Mouse (Mus musculus) forelimb bud, embryonic 11.5 days (tissue): ENCODE measurements around the gene Kcnj9.

Experiments
- DNase-seq: peaks from one replicate; pipeline ENCODE4 v3.0.0-alpha.2; 2012; ENCODE audit warnings: low read depth, low spot score

The Kcnj9 gene

DNA sequence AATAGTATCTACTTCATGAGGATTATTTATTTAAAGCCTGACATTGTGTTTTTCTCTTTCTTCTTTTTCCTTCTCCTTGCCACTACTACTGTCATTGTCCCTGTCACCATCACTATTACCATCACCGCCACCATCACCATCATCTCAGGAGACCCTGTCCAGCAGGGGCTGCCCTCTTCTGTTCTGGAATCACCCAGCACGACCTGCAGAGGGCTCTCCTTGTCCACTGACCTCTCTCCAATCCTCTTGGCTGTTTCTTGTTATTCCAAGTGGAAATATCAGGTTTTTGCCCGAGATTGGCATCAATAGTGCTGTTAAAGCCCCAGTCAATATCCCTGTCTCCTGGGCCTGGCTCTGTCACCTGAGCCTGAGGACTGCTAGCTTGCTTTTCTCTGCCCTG lies 4.4 kb upstream of the Kcnj9 start:
- DNase-seq = no peak

DNA sequence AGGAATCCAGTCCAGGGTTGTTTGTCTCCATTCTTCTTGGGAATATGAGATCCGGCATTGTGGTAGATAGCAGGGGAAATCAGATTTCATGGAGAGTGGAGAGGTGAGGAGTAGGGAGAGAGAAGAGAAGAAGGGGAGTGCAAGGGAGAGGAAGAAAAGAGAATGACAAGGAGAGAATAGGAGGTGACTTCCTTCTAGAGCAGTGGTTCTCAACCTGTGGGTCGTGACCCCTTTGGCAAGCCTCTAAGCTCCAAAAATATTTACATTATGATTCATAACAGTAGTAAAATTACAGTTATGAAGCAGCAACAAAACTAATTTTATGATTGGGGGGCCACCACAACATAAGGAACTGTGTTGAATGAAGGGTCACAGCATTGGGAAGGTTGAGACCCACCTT lies 3.8 kb upstream of the Kcnj9 start:
- DNase-seq = no peak

DNA sequence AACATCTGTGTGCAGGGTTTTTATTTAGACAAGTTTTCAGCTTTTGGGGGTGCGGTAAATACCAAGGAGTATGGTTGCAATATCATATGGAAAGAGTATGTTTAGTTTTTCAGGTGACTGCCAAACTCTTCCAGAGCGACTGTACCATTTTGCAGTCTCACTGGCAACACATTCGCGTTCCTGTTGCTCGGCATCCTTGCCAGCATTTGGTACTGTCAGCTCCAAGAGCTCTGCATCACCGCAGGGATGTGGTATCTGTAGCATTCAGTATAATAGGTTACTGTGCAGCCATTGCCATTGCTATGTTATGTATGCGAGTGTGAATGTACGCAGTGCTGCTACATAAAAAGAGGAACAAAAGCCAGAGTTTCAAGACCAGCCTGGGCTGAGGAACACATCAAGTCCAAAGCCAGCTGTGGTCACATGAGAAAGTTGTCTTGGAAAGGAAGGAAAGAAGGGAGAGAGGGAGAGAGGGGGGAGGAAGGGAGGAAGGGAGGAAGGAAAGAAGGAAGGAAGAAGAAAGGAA lies 2.4 kb upstream of the Kcnj9 start:
- DNase-seq = no peak

DNA sequence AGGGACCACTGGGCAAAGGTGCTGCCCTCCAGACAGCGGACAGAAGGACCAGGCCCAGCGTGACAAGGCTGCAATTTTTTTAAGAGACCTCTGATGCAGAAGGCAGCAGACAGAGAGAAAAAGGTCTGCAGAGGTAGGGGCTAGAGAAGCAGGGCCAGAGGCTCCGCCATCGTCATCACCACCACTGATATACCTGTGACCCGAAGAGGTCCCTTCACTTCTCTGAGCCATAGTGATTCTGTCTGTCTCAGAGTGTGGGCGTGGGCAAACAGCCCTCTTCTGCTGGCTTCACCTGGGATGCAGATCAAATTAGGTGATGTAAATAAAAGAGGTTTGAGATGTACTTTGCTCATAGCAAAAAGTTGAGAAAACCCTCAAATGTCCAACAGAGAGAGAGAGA lies 498 bp upstream of the Kcnj9 start:
- no peak for DNase-seq

DNA sequence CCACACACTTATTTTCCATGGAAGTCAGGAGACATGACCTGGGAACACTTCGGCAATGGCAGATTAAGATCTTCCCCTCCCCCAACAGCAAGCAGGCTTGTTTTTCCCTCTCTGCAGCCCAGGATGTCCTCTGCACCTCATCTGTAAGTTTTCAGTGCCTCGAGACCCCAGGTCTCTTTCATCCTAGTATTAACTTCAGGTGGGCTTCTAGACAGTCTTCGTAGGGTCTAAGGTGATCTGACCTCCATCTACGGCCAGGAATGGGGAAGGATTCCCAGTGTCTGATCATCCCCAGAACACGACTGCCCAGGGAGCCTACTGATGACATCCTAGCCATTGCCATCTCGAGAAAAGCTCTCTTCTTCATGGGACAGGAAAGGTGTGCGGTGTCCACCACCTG lies 657 bp downstream of the Kcnj9 start:
- no peak for DNase-seq

DNA sequence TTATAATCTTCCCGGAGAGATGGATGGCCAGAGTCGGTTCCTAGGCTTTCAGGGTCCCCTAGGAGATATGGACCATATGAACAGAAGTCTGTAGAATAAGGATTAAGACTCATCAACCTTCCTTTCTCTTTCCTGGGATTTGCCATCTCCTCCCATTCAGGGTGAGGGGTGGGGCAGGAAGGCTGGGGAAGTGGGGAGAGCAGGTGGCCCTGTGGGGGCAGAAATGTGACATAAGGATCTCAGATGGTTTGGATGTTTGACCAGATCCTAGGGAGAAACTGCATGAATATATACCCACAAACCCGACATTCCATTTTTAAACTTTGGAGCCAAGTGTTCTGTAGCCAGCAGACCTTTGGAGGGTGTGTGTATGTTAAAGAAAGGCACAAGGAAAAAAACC lies 1.1 kb downstream of the Kcnj9 start:
- DNase-seq = no peak

DNA sequence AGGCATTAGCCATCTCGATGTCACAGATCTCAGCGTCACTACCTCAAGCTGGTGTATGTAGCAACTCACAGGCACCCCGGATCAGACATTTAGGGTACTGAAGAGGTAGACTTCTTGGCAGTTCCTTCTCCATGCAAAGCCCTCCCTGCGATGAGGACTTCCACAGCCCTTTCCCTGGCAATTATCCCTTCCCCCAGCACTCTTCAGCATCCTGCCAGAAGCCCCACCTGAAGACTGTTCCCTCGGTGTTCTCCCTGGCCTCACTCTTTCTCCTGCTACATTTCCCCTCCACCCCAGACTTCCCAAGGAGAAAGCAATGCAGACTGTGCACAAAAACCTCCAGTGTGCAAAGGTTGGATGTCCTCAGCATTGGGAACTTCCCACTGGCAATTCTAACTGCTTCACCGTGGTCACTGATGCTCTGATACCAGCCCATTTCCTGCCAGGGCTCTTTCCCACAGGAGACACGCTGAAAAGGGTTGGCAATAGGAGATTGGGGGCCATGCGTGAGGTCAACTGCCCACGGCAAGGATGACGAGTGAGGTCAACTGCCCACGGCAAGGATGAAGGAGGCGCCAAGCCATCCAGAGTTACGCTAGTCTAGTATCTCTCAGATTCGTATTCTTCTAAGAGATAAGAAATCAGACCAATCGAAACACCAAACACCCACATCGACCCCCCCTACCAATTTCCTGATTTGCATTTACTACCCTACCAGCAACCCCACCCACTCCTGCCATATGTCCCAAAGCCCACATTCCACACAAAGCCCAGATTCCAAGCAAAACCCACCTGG lies 1.7 kb downstream of the Kcnj9 start:
- DNase-seq = no peak

DNA sequence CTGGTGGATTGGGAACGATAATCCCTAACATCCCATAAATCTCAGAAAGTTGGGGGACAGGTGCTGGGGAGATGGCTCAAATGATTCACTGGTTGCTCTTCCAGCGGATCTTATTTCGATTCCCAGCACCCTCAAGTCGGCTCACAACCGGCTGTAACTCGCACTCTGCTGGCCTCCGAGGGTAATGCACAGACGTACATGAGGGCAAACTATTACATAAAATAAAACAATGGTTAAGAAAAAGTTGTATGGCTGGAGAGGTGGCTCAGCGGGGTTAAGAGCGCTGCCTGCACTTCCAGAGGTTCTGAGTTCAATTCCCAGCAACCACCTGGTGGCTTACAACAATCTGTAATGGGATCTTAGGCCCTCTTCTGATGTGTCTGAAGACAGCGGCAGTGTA lies 2.4 kb downstream of the Kcnj9 start:
- no peak for DNase-seq

DNA sequence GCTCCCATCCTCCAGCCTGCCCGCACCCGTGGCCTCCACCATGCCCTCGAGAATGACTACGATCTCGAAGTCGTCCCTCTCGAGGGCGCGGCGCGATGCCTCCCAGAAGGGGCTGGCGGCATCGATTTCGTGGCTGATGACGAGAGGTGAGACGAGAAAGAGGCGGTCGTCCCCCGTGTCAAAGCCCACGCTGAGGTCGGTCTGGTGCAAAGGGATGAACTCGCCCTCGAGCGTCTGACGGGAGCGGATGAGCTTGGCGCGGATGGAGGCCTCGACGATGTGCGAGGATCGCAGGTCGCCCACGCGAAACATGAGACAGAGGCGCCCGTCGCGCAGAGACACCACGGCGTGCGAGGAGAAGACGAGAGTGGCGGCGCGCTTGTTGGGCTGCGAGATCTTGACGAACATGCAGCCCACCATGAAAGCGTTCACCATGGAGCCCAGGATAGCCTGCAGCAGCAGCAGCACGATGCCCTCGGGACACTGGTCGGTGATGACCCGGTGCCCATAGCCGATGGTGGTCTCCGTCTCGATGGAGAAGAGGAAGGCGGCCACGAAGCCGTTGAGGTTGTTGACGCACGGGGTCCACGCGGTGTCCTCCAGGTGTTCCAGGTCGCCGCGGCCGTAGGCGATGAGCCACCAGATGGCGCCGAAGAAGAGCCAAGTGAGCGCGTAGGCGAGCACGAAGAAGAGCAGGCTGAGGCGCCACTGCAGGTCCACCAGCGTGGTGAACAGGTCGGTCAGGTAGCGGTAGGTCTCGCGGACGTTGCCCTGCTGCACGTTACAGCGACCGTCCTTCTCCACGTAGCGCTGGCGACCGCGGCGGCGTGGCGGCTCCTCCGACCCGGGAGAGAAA lies 3.2 kb downstream of the Kcnj9 start:
- DNase-seq = no peak

DNA sequence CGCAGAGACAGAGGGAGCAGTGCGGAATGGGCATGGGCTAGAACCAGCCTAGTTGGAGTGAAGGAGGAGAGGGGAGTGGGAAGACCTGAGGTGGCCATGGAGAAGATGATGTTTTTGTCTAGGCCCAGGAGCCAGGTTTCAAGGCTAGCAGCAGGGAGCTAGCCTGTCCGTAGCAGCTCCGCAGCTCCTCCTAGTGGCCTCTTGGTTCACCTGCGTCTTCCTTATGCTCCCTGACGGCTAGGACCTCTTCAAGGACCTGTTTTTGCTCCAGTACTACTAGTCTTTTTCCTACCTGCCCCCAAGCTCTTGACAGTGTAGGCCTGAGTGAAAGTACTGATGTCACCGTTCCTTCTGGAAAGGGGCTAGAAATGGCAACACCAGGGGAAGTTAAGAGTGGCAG lies 4.4 kb downstream of the Kcnj9 start:
- DNase-seq = peak; percentile 87

DNA sequence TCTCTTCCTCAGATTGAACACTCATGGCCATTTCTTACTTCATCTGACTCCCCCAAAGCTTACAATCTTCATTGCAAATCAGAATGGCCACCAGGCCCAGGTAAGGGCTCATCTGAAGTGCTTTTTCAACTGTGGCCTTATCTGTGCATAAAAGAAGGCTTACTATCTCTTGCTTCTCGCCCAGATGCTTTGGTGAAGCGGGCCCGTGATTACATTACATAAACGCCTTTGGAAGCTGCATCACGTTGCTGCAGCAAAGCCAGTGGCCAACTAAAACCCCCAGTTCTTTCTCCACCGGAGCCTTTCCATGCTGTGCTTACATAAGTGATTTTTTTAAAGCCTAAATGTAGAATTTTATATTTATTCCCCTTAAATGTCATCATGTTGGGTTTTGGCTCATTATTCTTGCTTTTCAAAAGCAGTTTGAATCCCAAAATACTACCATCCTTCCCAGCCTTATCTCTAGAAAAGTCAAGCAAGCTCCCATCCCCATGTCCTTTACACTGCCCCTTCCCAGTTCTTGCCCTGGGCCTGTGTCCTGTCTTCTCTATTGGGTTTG lies 5.2 kb downstream of the Kcnj9 start:
- DNase-seq = no peak

DNA sequence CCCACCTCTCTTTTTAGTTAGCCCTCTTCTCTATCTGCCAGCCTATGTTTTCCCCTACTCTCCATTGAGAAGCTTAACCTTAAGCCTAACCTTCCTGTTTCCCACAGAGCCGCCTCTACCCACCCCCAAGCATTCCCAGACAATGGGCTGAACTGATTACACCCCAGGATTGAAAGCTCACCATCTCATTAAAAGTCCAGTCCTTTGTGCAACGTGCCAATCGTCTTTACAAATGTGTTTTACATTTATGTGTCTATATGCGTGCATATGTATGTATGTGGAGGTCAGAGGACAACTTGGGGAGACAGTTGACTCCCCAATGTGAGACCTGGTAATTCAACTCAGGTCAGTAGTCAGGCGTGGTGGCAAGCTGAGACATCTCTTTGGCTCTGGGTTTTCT lies 5.8 kb downstream of the Kcnj9 start:
- DNase-seq = no peak

DNA sequence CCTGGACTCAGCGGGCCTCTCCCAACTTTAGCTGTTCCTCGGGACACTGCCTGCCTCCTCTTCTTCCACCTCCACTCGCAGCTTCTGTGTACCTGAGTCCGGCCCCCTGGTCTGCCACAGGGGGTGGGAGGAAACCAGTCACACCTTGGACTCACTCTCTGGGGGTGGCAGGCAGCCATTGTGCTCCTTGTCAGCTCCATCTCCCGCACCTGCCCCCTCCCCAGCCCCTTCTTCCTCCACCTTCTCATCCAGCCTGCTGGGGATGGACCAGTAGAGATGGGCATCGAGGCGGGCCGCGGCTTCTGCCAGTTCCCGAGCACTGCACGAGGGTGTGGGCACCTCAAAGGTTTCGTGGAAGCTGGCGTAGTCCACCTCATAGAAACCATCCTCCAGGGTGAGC lies 6.4 kb downstream of the Kcnj9 start:
- no peak for DNase-seq

DNA sequence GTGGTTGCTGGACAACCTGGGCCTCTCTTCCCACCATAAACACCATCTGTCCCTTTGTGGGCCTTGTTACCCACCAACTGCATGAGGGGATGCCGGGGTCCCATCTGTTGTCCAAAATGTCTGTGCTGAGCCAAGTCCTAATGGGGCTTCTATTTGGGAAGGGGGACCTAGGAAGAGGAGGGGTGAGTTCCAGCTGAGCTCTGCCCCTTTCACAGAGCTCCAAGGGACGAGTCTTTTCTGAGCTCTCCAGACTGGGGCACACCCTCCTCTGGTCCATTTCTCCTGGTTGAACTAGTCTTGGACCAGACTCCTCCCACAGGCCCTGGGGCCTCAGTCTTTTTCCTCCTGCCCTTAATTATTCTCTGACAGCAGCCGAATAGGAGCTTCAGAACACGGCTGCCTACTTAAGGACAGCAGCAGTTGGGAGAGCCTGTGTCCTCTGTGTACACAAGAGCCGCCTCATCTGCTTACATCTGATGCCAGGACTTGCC lies 9.2 kb downstream of the Kcnj9 start:
- no peak for DNase-seq

DNA sequence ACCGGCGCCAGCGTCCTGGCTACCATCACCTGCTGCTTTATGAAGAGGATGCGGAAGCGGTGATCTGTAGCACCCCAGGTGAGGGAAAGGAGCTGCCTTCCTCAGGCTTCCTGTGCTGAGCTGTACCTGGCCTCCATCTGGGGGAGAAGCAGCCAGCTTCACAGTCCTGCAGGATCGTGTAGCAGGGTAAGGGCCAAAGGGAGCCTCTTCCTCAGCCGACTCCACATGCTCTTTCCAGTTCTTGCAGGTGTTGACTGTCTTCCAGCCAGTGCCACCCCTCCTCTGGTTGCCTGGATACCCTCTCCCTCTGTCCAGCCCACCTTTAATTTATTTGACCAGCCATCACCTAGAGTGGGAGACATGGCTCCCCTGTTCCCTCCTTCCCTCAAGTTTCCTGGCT lies 9.8 kb downstream of the Kcnj9 start:
- no peak for DNase-seq

DNA sequence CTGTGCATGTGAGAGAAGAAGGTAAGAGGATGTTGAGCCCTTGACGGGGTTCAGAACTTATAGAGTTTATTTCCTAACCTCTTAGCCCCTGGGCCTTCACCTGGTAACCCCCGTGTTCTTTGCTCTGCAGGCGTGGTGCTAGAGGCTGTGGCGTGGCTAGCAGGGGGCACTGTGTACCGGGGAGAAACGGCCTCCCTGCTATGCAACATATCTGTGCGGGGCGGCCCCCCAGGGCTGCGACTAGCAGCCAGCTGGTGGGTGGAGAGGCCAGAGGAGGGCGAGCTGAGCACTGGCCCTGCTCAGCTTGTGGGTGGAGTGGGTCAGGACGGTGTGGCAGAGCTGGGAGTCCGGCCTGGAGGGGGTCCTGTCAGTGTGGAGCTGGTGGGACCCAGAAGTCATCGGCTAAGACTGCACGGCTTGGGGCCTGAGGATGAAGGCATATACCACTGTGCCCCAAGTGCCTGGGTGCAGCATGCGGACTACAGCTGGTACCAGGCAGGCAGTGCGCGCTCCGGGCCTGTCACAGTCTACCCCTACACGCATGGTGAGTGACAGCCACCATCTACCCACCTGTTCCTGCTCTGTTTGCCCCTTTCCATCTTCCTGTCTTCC lies 10.6 kb downstream of the Kcnj9 start:
- DNase-seq = no peak

DNA sequence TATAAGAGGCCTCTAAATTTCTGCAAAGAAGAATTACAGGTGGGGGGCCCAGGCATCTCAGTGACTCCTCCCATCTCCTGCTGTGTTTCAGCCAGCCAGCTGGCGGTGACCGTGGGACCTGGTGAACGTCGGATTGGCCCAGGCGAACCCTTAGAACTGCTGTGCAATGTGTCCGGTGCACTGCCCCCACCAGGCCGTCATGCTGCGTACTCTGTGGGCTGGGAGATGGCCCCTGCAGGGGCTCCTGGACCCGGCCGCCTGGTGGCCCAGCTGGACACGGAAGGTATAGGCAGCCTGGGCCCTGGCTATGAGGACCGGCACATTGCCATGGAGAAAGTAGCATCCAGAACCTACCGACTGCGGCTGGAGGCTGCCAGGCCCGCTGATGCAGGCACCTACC lies 11.2 kb downstream of the Kcnj9 start:
- DNase-seq = no peak

DNA sequence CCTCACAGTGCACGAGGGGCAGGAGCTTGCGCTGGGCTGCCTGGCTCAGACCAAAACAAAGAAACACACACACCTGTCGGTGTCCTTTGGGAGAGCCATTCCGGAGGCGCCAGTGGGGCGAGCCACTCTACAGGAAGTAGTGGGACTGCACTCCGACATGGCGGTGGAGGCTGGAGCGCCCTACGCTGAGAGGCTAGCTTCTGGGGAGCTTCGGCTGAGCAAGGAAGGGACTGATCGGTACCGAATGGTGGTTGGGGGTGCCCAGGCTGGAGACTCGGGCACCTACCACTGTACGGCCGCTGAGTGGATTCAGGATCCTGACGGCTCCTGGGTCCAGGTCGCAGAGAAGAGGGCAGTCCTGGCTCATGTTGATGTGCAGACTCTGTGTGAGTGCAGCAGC lies 11.7 kb downstream of the Kcnj9 start:
- no peak for DNase-seq

DNA sequence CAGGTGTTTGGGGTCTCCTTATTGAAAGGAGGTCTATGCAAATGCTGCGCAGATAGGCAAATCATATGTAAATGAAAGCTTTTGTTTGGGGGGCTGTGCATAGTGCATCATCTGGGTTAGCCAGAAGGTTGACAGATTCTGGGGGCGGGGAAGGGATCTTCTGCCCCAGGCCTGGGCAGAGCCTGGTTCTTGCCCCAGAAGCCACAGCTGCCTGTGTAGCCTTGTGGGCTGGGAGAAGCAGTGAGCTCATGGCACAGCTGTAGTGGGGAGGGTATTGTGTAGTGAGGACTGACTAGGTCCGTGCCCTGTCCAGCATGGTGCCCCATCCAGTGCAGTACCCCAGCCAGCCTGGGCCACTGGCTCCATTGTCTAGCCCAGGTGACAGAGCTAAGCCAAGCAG lies 14.2 kb downstream of the Kcnj9 start:
- DNase-seq = no peak

DNA sequence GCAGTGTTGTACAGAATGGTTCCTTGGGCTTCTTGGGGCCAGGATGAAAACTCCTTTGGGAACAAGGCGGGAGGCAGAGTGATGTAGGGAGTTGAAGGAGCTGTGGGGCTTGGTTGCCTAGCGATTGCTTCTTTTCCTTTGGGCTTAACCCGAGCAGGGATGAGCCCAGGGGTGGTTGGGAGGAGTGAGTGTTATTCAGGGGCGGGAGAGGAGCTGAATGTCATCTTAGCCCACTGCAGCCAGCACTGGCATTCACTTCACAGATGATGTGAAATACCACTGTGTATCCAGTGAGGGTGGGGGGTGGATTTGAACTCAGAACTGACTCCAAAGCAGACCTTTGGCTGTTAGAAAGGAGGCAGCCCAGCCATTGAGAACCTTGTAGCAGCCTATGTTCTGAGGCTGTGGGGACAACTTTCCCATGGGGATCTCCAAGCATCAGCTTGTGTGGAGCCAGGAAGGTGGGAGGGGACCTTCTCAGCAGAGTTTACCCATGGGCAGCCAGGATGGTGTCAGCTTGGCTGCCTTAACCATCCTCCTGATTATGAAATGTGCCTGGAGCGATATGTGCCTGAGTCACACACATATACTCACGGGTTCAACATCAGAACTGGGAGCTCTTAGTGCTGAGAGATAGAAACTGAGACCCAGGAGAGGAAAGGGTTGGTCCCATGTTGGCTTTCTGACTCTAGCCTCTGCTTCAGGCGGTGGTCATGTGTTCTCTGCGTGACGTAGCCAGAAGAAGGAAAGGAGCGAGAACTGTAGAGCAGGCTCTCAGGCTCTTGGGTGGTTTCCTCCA lies 15.3 kb downstream of the Kcnj9 start:
- DNase-seq = no peak
